Mouse (Mus musculus): Measurements from ENCODE around the gene Stub1. TPM values are rescaled to one million over a fixed set of nuclear protein-coding genes. Genes with fewer than 3 reads are reported as not detected.
"Not testable (repeated sequence)": the region's sequence is repeated elsewhere in the genome, so short reads cannot be mapped to it uniquely, and the experiment has no call there.

The Stub1 gene
- polyA plus RNA-seq, 1 experiment from 2014 or later: 246 TPM

- Histone ChIP-seq H3K27me3 (replicated peaks; ENCODE audit: control insufficient read depth, insufficient read depth, low read length) (peaks cover 32% of the 10 kb centered on the region), H3K9ac (ENCODE audit: low read depth, low read length) (0 out of 2 replicates have a peak overlapping the region, but pooled peaks have one; percentile 17), H3K36me3 (ENCODE audit: control insufficient read depth, insufficient read depth) (no peaks in the 10 kb centered on the region), H3K4me1 (replicated peaks; ENCODE audit: control insufficient read depth, insufficient read depth, low read length) (no peaks in the 10 kb centered on the region; the same call in 1 of the 2 replicates), H3K9me3 (ENCODE audit: control insufficient read depth) (no peaks in the 10 kb centered on the region), H3K4me3 (ENCODE audit: low read depth, low read length) (peak overlapping the region; percentile 51), H3K27ac (ENCODE audit: low read depth, low read length) (no peak overlapping the region), H3K4me2 (replicated peaks; ENCODE audit: low read depth) (peak overlapping the region; percentile 92)
- ATAC-seq: peak; percentile 4; the same call in 1 of the 2 replicates
- TF ChIP-seq CTCF (IDR thresholded peaks at IDR 0.05; ENCODE audit: low read depth): no peak
- 15% methylated on average over 25 of the region's 25 CpGs for WGBS
These were observed 23.4 kb downstream of the Stub1 start for GRCm38 (mm10) chr17:25809606-25810340.

- TF ChIP-seq CTCF (IDR thresholded peaks at IDR 0.05; ENCODE audit: low read depth): peak; percentile 58
- ATAC-seq: peak; percentile 63
- Histone ChIP-seq H3K4me3 (ENCODE audit: low read depth, low read length) (peak within 1 kb of the TSS; percentile 51), H3K9me3 (ENCODE audit: control insufficient read depth) (no peaks in the 10 kb centered on the region), H3K36me3 (ENCODE audit: control insufficient read depth, insufficient read depth) (no peaks in the 10 kb centered on the region), H3K9ac (ENCODE audit: low read depth, low read length) (0 out of 2 replicates have a peak within 1 kb of the TSS, but pooled peaks have one; percentile 17), H3K27me3 (replicated peaks; ENCODE audit: control insufficient read depth, insufficient read depth, low read length) (peaks cover 32% of the 10 kb centered on the region), H3K4me1 (replicated peaks; ENCODE audit: control insufficient read depth, insufficient read depth, low read length) (no peaks in the 10 kb centered on the region; the same call in 1 of the 2 replicates), H3K27ac (ENCODE audit: low read depth, low read length) (no peak within 1 kb of the TSS), H3K4me2 (replicated peaks; ENCODE audit: low read depth) (peak within 1 kb of the TSS; percentile 92)
- WGBS: under 1% methylated on average over 92 of the region's 100 CpGs
These were observed 24.2 kb downstream of the Stub1 start, which contains the start of gene Fbxl16 for GRCm38 (mm10) chr17:25808789-25809605. Gene Fbxl16 (plus strand): TSS chr17:25809085.

- H3K4me3 ChIP-seq (ENCODE audit: low read depth, low read length): no peak overlapping the region
- 51% methylated on average over 5 of the region's 5 CpGs for WGBS
- TF ChIP-seq CTCF (IDR thresholded peaks at IDR 0.05; ENCODE audit: low read depth): no peak
These were observed 25.2 kb downstream of the Stub1 start for GRCm38 (mm10) chr17:25808028-25808427.

GRCm38 (mm10) chr17:25807452-25807851, 25.8 kb downstream of the Stub1 start:
- not testable (repeated sequence) for H3K4me2 ChIP-seq (replicated peaks; ENCODE audit: low read depth); ATAC-seq; H3K9me3 ChIP-seq (ENCODE audit: control insufficient read depth); H3K4me3 ChIP-seq (ENCODE audit: low read depth, low read length); H3K36me3 ChIP-seq (ENCODE audit: control insufficient read depth, insufficient read depth); H3K9ac ChIP-seq (ENCODE audit: low read depth, low read length); H3K4me1 ChIP-seq (replicated peaks; ENCODE audit: control insufficient read depth, insufficient read depth, low read length); H3K27ac ChIP-seq (ENCODE audit: low read depth, low read length)
- H3K27me3 ChIP-seq (replicated peaks; ENCODE audit: control insufficient read depth, insufficient read depth, low read length): peaks cover 30% of the 10 kb centered on the region
- peak; percentile 21; the same call in 1 of the 2 replicates for TF ChIP-seq CTCF (IDR thresholded peaks at IDR 0.05; ENCODE audit: low read depth)
- WGBS: 56% methylated on average over 2 of the region's 2 CpGs

More at GRCm38 (mm10) chr17:25808028-25808427, 25.2 kb downstream of the Stub1 start:
- H3K4me1 ChIP-seq (replicated peaks; ENCODE audit: control insufficient read depth, insufficient read depth, low read length): no peaks in the 10 kb centered on the region
- no peaks in the 10 kb centered on the region for H3K9me3 ChIP-seq (ENCODE audit: control insufficient read depth)
- no peak overlapping the region for H3K27ac ChIP-seq (ENCODE audit: low read depth, low read length)
- no peak for ATAC-seq
- peaks cover 28% of the 10 kb centered on the region for H3K27me3 ChIP-seq (replicated peaks; ENCODE audit: control insufficient read depth, insufficient read depth, low read length)
- H3K36me3 ChIP-seq (ENCODE audit: control insufficient read depth, insufficient read depth): no peaks in the 10 kb centered on the region
- peak overlapping the region; percentile 92; the same call in 1 of the 2 replicates for H3K4me2 ChIP-seq (replicated peaks; ENCODE audit: low read depth)
- H3K9ac ChIP-seq (ENCODE audit: low read depth, low read length): no peak overlapping the region

- no peak overlapping the region for H3K4me3 ChIP-seq (ENCODE audit: low read depth, low read length)
- H3K9me3 ChIP-seq (ENCODE audit: control insufficient read depth): no peaks in the 10 kb centered on the region
- no peaks in the 10 kb centered on the region for H3K36me3 ChIP-seq (ENCODE audit: control insufficient read depth, insufficient read depth)
- no peak overlapping the region for H3K4me2 ChIP-seq (replicated peaks; ENCODE audit: low read depth)
- no peak for TF ChIP-seq CTCF (IDR thresholded peaks at IDR 0.05; ENCODE audit: low read depth)
- no peak overlapping the region for H3K9ac ChIP-seq (ENCODE audit: low read depth, low read length)
- no peak overlapping the region for H3K27ac ChIP-seq (ENCODE audit: low read depth, low read length)
- WGBS: 61% methylated on average over 4 of the region's 4 CpGs
- H3K27me3 ChIP-seq (replicated peaks; ENCODE audit: control insufficient read depth, insufficient read depth, low read length): peaks cover 30% of the 10 kb centered on the region
- H3K4me1 ChIP-seq (replicated peaks; ENCODE audit: control insufficient read depth, insufficient read depth, low read length): no peaks in the 10 kb centered on the region
- ATAC-seq: peak; percentile 10; the same call in 1 of the 2 replicates
These were observed 26.7 kb downstream of the Stub1 start for GRCm38 (mm10) chr17:25806507-25806906.
